In the genomic region with DNA sequence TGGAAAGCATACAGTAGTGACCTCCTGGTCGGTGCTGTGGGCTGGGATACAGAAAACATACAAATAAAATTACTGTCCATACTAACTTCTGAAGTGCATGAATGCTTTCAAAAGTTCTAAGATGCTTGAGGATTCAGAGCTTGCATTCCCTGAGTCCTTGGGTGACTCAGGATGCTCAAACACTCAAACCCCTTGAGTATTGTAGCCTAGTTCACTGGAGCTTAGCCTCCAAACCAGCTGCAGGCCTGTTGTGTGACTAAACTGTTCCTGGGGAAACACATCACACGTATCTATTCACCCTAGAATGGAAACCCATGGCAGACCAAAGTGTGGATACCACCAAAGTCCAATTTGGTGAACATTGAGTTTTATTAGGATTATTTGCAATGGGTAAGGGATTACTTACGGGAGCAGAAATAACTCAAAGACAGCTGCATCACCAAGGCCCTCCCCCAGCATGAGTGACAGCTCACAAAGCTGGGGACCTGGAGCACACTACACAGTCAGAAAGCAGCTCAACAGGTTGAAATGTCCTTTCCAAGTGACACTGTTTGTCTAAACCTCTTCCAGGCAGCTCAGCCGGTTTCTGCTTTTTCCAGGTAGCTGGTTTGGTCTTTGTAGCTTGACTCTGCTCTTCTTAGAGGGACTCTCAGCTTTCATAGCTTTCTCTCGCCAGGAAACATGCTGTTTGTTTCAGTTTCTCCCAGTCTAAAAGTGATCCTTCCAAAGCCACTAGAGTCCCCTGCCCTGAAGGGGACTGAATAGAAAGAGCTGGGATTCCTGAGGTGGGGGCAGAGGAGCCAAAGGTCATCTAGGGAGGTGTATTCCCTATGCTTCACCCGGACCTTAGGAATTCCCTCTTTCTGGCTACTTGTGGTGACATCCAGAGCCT, we compare ENCODE assay signal across 24 mouse cellular contexts.
DNase-seq lines count a peak whose midpoint lies in the region; ATAC-seq and TF ChIP-seq lines count a peak whose summit lies in the region.
"Had no signal": no experiment of that assay in that cellular context is flagged by ENCODE, and none has a peak within 500 bp of the region (broad histone marks: within the 10 kb centered on the region; RNA-seq: fewer than 3 reads in every experiment).

No protein-coding gene starts in this region.

- 41% methylated on average over 6 of the region's 6 CpGs for WGBS in embryonic facial prominence, embryonic 14.5 days
- WGBS in embryonic facial prominence, embryonic 10.5 days, result 45% methylated on average over 6 of the region's 6 CpGs
- 39% methylated on average over 6 of the region's 6 CpGs for WGBS in lung, postnatal 0 days

- H3K36me3 ChIP-seq in embryonic facial prominence, embryonic 14.5 days (ENCODE audit: control insufficient read depth, insufficient read depth, low read length), result no peaks in the 10 kb centered on the region
- no peaks in the 10 kb centered on the region for H3K36me3 ChIP-seq in embryonic facial prominence, embryonic 10.5 days (replicated peaks)
- no peaks in the 10 kb centered on the region for H3K36me3 ChIP-seq in lung, postnatal 0 days (ENCODE audit: insufficient read depth, low read length)
- H3K36me3 ChIP-seq: limb, embryonic 15.5 days; midbrain, embryonic 10.5 days; neural tube, embryonic 13.5 days had no signal

- H3K4me1 ChIP-seq in embryonic facial prominence, embryonic 14.5 days (ENCODE audit: control insufficient read depth, insufficient read depth, low read length), result no peaks in the 10 kb centered on the region
- H3K4me1 ChIP-seq in embryonic facial prominence, embryonic 10.5 days, result peaks cover 9% of the 10 kb centered on the region
- H3K4me1 ChIP-seq in lung, postnatal 0 days (ENCODE audit: insufficient read depth, low read depth, low read length), result no peaks in the 10 kb centered on the region
- H3K4me1 ChIP-seq: limb, embryonic 15.5 days; neural tube, embryonic 13.5 days had no signal

- H3K4me2 ChIP-seq in embryonic facial prominence, embryonic 14.5 days (ENCODE audit: low read depth, low read length), result no peak overlapping the region
- H3K4me2 ChIP-seq in lung, postnatal 0 days (replicated peaks; ENCODE audit: low read depth, low read length), result peak overlapping the region; percentile 25; the same call in 1 of the 2 replicates
- H3K4me2 ChIP-seq: hindbrain, embryonic 14.5 days; limb, embryonic 15.5 days; neural tube, embryonic 13.5 days had no signal

- no peak for TF ChIP-seq EP300 in lung, postnatal 0 days (IDR thresholded peaks at IDR 0.05)

- TF ChIP-seq CTCF in lung, postnatal 0 days (IDR thresholded peaks at IDR 0.05), result no peak
- TF ChIP-seq CTCF in left cerebral cortex, adult 2 months (IDR thresholded peaks at IDR 0.05), result no peak

- H3K4me3 ChIP-seq in embryonic facial prominence, embryonic 14.5 days (ENCODE audit: low read depth, low read length), result no peak overlapping the region
- no peak overlapping the region for H3K4me3 ChIP-seq in embryonic facial prominence, embryonic 10.5 days
- no peak overlapping the region for H3K4me3 ChIP-seq in lung, postnatal 0 days (ENCODE audit: low read depth, low read length)
- no peak overlapping the region for H3K4me3 ChIP-seq in left cerebral cortex, adult 2 months
- H3K4me3 ChIP-seq: gastrocnemius, adult 2 months; limb, embryonic 15.5 days; midbrain, embryonic 10.5 days; myocyte; neural tube, embryonic 13.5 days had no signal

- intact Hi-C loops in left cerebral cortex, adult 2 months (cut with DNase I), result no loop called here
- intact Hi-C loops in gastrocnemius, postnatal 36 days (cut with DNase I), result no loop called here

- no peaks in the 10 kb centered on the region for H3K9me3 ChIP-seq in embryonic facial prominence, embryonic 14.5 days (ENCODE audit: control insufficient read depth, low read length)
- no peaks in the 10 kb centered on the region for H3K9me3 ChIP-seq in embryonic facial prominence, embryonic 10.5 days
- H3K9me3 ChIP-seq in lung, postnatal 0 days (ENCODE audit: low read length), result no peaks in the 10 kb centered on the region
- H3K9me3 ChIP-seq: limb, embryonic 15.5 days; midbrain, embryonic 10.5 days; neural tube, embryonic 13.5 days had no signal

- H3K27ac ChIP-seq in embryonic facial prominence, embryonic 14.5 days (replicated peaks; ENCODE audit: low read depth, low read length), result no peak overlapping the region
- no peak overlapping the region; the same call in 1 of the 2 replicates for H3K27ac ChIP-seq in embryonic facial prominence, embryonic 10.5 days (replicated peaks)
- H3K27ac ChIP-seq in lung, postnatal 0 days (ENCODE audit: low read length), result no peak overlapping the region
- no peak overlapping the region for H3K27ac ChIP-seq in left cerebral cortex, adult 2 months
- H3K27ac ChIP-seq: gastrocnemius, adult 2 months; hindbrain, embryonic 14.5 days; limb, embryonic 15.5 days; midbrain, embryonic 10.5 days; neural tube, embryonic 13.5 days had no signal

- no peaks in the 10 kb centered on the region for H3K27me3 ChIP-seq in embryonic facial prominence, embryonic 14.5 days (replicated peaks; ENCODE audit: control insufficient read depth, insufficient read depth, low read length)
- H3K27me3 ChIP-seq in embryonic facial prominence, embryonic 10.5 days (replicated peaks; ENCODE audit: low read depth, poor library complexity, severe bottlenecking), result no peaks in the 10 kb centered on the region
- H3K27me3 ChIP-seq in lung, postnatal 0 days (replicated peaks; ENCODE audit: insufficient read depth, low read length), result no peaks in the 10 kb centered on the region
- H3K27me3 ChIP-seq: limb, embryonic 15.5 days; neural tube, embryonic 13.5 days had no signal

- ATAC-seq in embryonic facial prominence, embryonic 14.5 days (ENCODE audit: low read depth), result no peak
- ATAC-seq in lung, postnatal 0 days, result peak; percentile 54
- ATAC-seq: inflammation-experienced regulatory T-cells, adult 6 months; midbrain, embryonic 16.5 days had no signal

- peak; percentile 33 for DNase-seq in embryonic facial prominence, embryonic 14.5 days (ENCODE audit: low spot score)
- no peak for DNase-seq in embryonic facial prominence, embryonic 10.5 days (ENCODE audit: low spot score)
- peak; percentile 31 for DNase-seq in lung, postnatal 0 days (ENCODE audit: low spot score)
- DNase-seq in lung, postnatal 36 days, result no peak
- DNase-seq in ZHBTc4 (ENCODE audit: low read depth, low spot score) (peak; percentile 61), liver (no peak)
- DNase-seq in left cerebral cortex, adult 2 months (ENCODE audit: extremely low spot score in 1 of 2, low spot score in 2 of 2), result no peak
- no peak for DNase-seq in gastrocnemius, postnatal 36 days
- DNase-seq: adrenal gland, adult 8-10 months; cerebellum, adult 18-20 months; cerebellum, postnatal 25 days; gastrocnemius, adult 2 months; heart, postnatal 4 days; kidney, adult 9 months; layer of hippocampus, adult 9-11 months; left cerebral cortex, postnatal 4 days; thymus, postnatal 14 days had no signal

- no peak overlapping the region for H3K9ac ChIP-seq in embryonic facial prominence, embryonic 14.5 days (ENCODE audit: low read depth, low read length)
- H3K9ac ChIP-seq in lung, postnatal 0 days (replicated peaks; ENCODE audit: low read depth), result no peak overlapping the region
- H3K9ac ChIP-seq: hindbrain, embryonic 14.5 days; limb, embryonic 15.5 days; neural tube, embryonic 13.5 days had no signal

Comparison
In these comparisons a context has a peak if more than half of its experiments do, and no peak if none do; other contexts are left out.
1. DNase-seq: peak in embryonic facial prominence, embryonic 14.5 days (single experiment), lung, postnatal 0 days (single experiment) and ZHBTc4 (single experiment); none in embryonic facial prominence, embryonic 10.5 days (single experiment), lung, postnatal 36 days (single experiment), left cerebral cortex, adult 2 months (0 of 2), liver (single experiment) and gastrocnemius, postnatal 36 days (0 of 2).